Mouse (Mus musculus) E14TG2a.4 (cell line): ENCODE measurements around the gene Nek8.

Experiments
- CTCF ChIP-seq: conservative IDR thresholded peaks from 2 replicates; pipeline ENCODE4 v1.5.1; 2014; ENCODE audit warnings: low read length
- NANOG ChIP-seq: IDR thresholded peaks from 2 replicates; pipeline ENCODE4 v1.6.1; 2014; ENCODE audit warnings: borderline replicate concordance, low read length, mixed read lengths

- TF ChIP-seq CTCF (no peak), NANOG (no peak)
These were observed 50.8 kb downstream of the Nek8 start for GRCm38 (mm10) chr11:78125691-78126090.
